Mouse (Mus musculus): ENCODE measurements around the gene AI182371.
A peak's percentile ranks its signal among the peaks of the same experiment; 100 is the strongest.

GRCm38 (mm10) chr2:35107984-35108635 lies 6.8 kb upstream of the AI182371 start:
- TF ChIP-seq CTCF (conservative IDR thresholded peaks at IDR 0.05; ENCODE audit: low read length) (peak; percentile 78), POU5F1 (IDR thresholded peaks at IDR 0.05; ENCODE audit: borderline replicate concordance, low read length) (no peak)
